Mouse (Mus musculus): ENCODE data around the gene 4930544D05Rik.
"Not testable (repeated sequence)": the region's sequence is repeated elsewhere in the genome, so short reads cannot be mapped to it uniquely, and the experiment has no call there.

4930544D05Rik gene

GRCm38 (mm10) chr11:70615516-70616093 is at the start of gene 4930544D05Rik:
Gene 4930544D05Rik (plus strand): TSS chr11:70615848.
- no peak for DNase-seq (ENCODE audit: low read depth, low spot score)

- DNase-seq (ENCODE audit: low read depth, low spot score) = no peak
Observed at GRCm38 (mm10) chr11:70566586-70566985, 49.1 kb upstream of the 4930544D05Rik start.

GRCm38 (mm10) chr11:70570614-70571013 is 45.0 kb upstream of the 4930544D05Rik start:
- DNase-seq (ENCODE audit: low read depth, low spot score) = not testable (repeated sequence)

- DNase-seq (ENCODE audit: low read depth, low spot score) = no peak
Observed at GRCm38 (mm10) chr11:70571641-70572040, 44.0 kb upstream of the 4930544D05Rik start.

GRCm38 (mm10) chr11:70572348-70572902 is 43.2 kb upstream of the 4930544D05Rik start:
- no peak for DNase-seq (ENCODE audit: low read depth, low spot score)

GRCm38 (mm10) chr11:70573872-70574271 is 41.8 kb upstream of the 4930544D05Rik start:
- DNase-seq (ENCODE audit: low read depth, low spot score) = no peak

GRCm38 (mm10) chr11:70577201-70577600 is 38.4 kb upstream of the 4930544D05Rik start:
- DNase-seq (ENCODE audit: low read depth, low spot score) = no peak

GRCm38 (mm10) chr11:70578962-70579361 is 36.7 kb upstream of the 4930544D05Rik start:
- DNase-seq (ENCODE audit: low read depth, low spot score) = no peak

GRCm38 (mm10) chr11:70579710-70580357 is 35.8 kb upstream of the 4930544D05Rik start:
- DNase-seq (ENCODE audit: low read depth, low spot score) = no peak

GRCm38 (mm10) chr11:70580358-70580720 is 35.3 kb upstream of the 4930544D05Rik start:
- DNase-seq (ENCODE audit: low read depth, low spot score) = no peak

GRCm38 (mm10) chr11:70580921-70581320 is 34.7 kb upstream of the 4930544D05Rik start:
- DNase-seq (ENCODE audit: low read depth, low spot score) = no peak

GRCm38 (mm10) chr11:70582196-70582595 is 33.5 kb upstream of the 4930544D05Rik start:
- DNase-seq (ENCODE audit: low read depth, low spot score) = no peak

GRCm38 (mm10) chr11:70583022-70583714 is 32.5 kb upstream of the 4930544D05Rik start:
- no peak for DNase-seq (ENCODE audit: low read depth, low spot score)

GRCm38 (mm10) chr11:70583775-70584174 is 31.9 kb upstream of the 4930544D05Rik start:
- no peak for DNase-seq (ENCODE audit: low read depth, low spot score)

GRCm38 (mm10) chr11:70585457-70585856 is 30.2 kb upstream of the 4930544D05Rik start:
- no peak for DNase-seq (ENCODE audit: low read depth, low spot score)

- no peak for DNase-seq (ENCODE audit: low read depth, low spot score)
Observed at GRCm38 (mm10) chr11:70586261-70586660, 29.4 kb upstream of the 4930544D05Rik start.

- no peak for DNase-seq (ENCODE audit: low read depth, low spot score)
Observed at GRCm38 (mm10) chr11:70586954-70587353, 28.7 kb upstream of the 4930544D05Rik start.

- DNase-seq (ENCODE audit: low read depth, low spot score) = no peak
Observed at GRCm38 (mm10) chr11:70591733-70592132, 23.9 kb upstream of the 4930544D05Rik start.

- DNase-seq (ENCODE audit: low read depth, low spot score) = no peak
Observed at GRCm38 (mm10) chr11:70594253-70594989, 21.2 kb upstream of the 4930544D05Rik start.

- DNase-seq (ENCODE audit: low read depth, low spot score) = no peak
Observed at GRCm38 (mm10) chr11:70595638-70596037, 20.0 kb upstream of the 4930544D05Rik start.

GRCm38 (mm10) chr11:70596094-70596493 is 19.6 kb upstream of the 4930544D05Rik start:
- DNase-seq (ENCODE audit: low read depth, low spot score) = no peak

GRCm38 (mm10) chr11:70597301-70597700 is 18.3 kb upstream of the 4930544D05Rik start:
- DNase-seq (ENCODE audit: low read depth, low spot score) = no peak

Measured in retina, adult 2 months (tissue).